Mouse (Mus musculus) olfactory bulb, adult 2 months (tissue): Measurements from ENCODE around the gene Fgf5.

Experiments
- CTCF ChIP-seq: fragments of 200-500 bp; IDR thresholded peaks from 2 replicates; pipeline ENCODE4 v1.5.1; 2012; ENCODE audit warnings: low read depth, mild to moderate bottlenecking, low read length, moderate library complexity; ENCODE audit not compliant: insufficient read depth
- POLR2A ChIP-seq: fragments of 200-500 bp; IDR thresholded peaks from 2 replicates; pipeline ENCODE4 v1.6.1; 2012; ENCODE audit warnings: mild to moderate bottlenecking, low read depth, low read length, moderate library complexity; ENCODE audit not compliant: insufficient read depth

- TF ChIP-seq CTCF (no peak), POLR2A (no peak)
Measured at GRCm38 (mm10) chr5:98229456-98229855, 24.5 kb upstream of the Fgf5 start.
